Mouse (Mus musculus) myocyte (in vitro differentiated cells): Measurements from ENCODE around the gene Pde1c. TPM values are rescaled to one million over a fixed set of nuclear protein-coding genes. Genes with fewer than 3 reads are reported as not detected.

ENCODE experiments used
- H3K27me3 ChIP-seq: one replicate; pipeline ENCODE4 v1.6.1; 2011; ENCODE audit not compliant: control insufficient read depth, insufficient read depth, insufficient read length
- H3K36me3 ChIP-seq: one replicate; pipeline ENCODE4 v1.6.1; 2011; ENCODE audit not compliant: control insufficient read depth, insufficient read depth
- H3K4me2 ChIP-seq: one replicate; pipeline ENCODE4 v1.6.1; 2011; ENCODE audit warnings: low read depth, control low read depth
- H3K4me3 ChIP-seq: one replicate; pipeline ENCODE4 v1.5.1; 2011; ENCODE audit warnings: mild to moderate bottlenecking, control low read depth, moderate library complexity
- H3K79me2 ChIP-seq: one replicate; pipeline ENCODE4 v1.6.1; 2011; ENCODE audit not compliant: control insufficient read depth, insufficient read depth
- H3ac ChIP-seq: one replicate; pipeline ENCODE4 v1.6.1; 2011; ENCODE audit not compliant: control insufficient read depth, insufficient read length
- CEBPB ChIP-seq: IDR thresholded peaks from 2 replicates; pipeline ENCODE4 v1.6.1; 2011; ENCODE audit warnings: mild to moderate bottlenecking, moderate library complexity; ENCODE audit not compliant: poor library complexity, insufficient read depth, severe bottlenecking
- E2F4 ChIP-seq: IDR thresholded peaks from one replicate; pipeline ENCODE4 v1.6.1; 2011; ENCODE audit warnings: mild to moderate bottlenecking, control low read depth, moderate library complexity; ENCODE audit not compliant: insufficient read depth
- MAX ChIP-seq: IDR thresholded peaks from one replicate; pipeline ENCODE4 v1.6.1; 2011; ENCODE audit warnings: low read depth, mild to moderate bottlenecking, control low read depth
- MYOD1 ChIP-seq, 3 experiments: IDR thresholded peaks; one replicate each; pipeline ENCODE4 v1.6.1; 2011; ENCODE audit warnings: control low read depth in 2 of 3, low read depth in 2 of 3, mild to moderate bottlenecking in 2 of 3, moderate library complexity in 1 of 3; ENCODE audit not compliant: insufficient read length in 2 of 3, control insufficient read depth in 1 of 3
- MYOG ChIP-seq, 3 experiments: IDR thresholded peaks; one replicate each; pipeline ENCODE4 v1.6.1; 2011; ENCODE audit warnings: control low read depth in 2 of 3, low read depth in 2 of 3, mild to moderate bottlenecking in 2 of 3; ENCODE audit not compliant: insufficient read length in 2 of 3, control insufficient read depth in 1 of 3, insufficient read depth in 1 of 3
- POLR2A ChIP-seq: IDR thresholded peaks from one replicate; pipeline ENCODE4 v1.6.1; 2011; ENCODE audit warnings: low read depth, mild to moderate bottlenecking, control low read depth, moderate library complexity; ENCODE audit not compliant: insufficient read length
- POLR2AphosphoS2 ChIP-seq: IDR thresholded peaks from one replicate; pipeline ENCODE4 v1.6.1; 2011; ENCODE audit warnings: low read depth, control low read depth; ENCODE audit not compliant: insufficient read length
- REST ChIP-seq: IDR thresholded peaks from one replicate; pipeline ENCODE4 v1.6.1; 2011; ENCODE audit warnings: mild to moderate bottlenecking, control low read depth, moderate library complexity; ENCODE audit not compliant: insufficient read depth, insufficient read length
- SRF ChIP-seq: IDR thresholded peaks from one replicate; pipeline ENCODE4 v1.6.1; 2011; ENCODE audit warnings: low read depth; ENCODE audit not compliant: control insufficient read depth, insufficient read length
- TCF12 ChIP-seq: IDR thresholded peaks from one replicate; pipeline ENCODE4 v1.6.1; 2011; ENCODE audit warnings: mild to moderate bottlenecking, control low read depth; ENCODE audit not compliant: poor library complexity, insufficient read depth, severe bottlenecking
- TCF3 ChIP-seq: IDR thresholded peaks from one replicate; pipeline ENCODE4 v1.6.1; 2011; ENCODE audit warnings: low read depth, control low read depth; ENCODE audit not compliant: insufficient read length
- USF1 ChIP-seq: IDR thresholded peaks from one replicate; pipeline ENCODE4 v1.6.1; 2011; ENCODE audit warnings: low read depth, mild to moderate bottlenecking, control low read depth, moderate library complexity
- polyA plus RNA-seq: library from polyadenylated mRNA; unstranded; fragments of >200 nt; fragmentation: generic; extraction: Trizol; gene quantifications from one replicate; pipeline ENCODE4 v1.2.1, GENCODE M21; 2012; ENCODE audit warnings: missing spikeins

Gene Pde1c
- polyA plus RNA-seq, 1 experiment: 0.41 TPM

GRCm38 (mm10) chr6:56049104-56049503, 519.8 kb downstream of the Pde1c start:
- no peak overlapping the region for H3K4me3 ChIP-seq
- no peaks in the 10 kb centered on the region for H3K36me3 ChIP-seq
- no peaks in the 10 kb centered on the region for H3K79me2 ChIP-seq
- H3ac ChIP-seq: no peak overlapping the region
- no peaks in the 10 kb centered on the region for H3K27me3 ChIP-seq
- H3K4me2 ChIP-seq: no peak overlapping the region
- no peak for TF ChIP-seq POLR2AphosphoS2
- TF ChIP-seq CEBPB: no peak
- no peak for TF ChIP-seq MYOD1 (IDR thresholded peaks at IDR 0.05; ENCODE audit: control insufficient read depth in 1 of 3, insufficient read length in 2 of 3, low read depth in 2 of 3)
- TF ChIP-seq SRF: no peak
- TF ChIP-seq MYOG (IDR thresholded peaks at IDR 0.05; ENCODE audit: control insufficient read depth in 1 of 3, insufficient read depth in 1 of 3, insufficient read length in 2 of 3, low read depth in 2 of 3): no peak
- TF ChIP-seq TCF3: no peak
- TF ChIP-seq POLR2A: no peak
- TF ChIP-seq REST: no peak
- TF ChIP-seq MAX: no peak
- TF ChIP-seq USF1: no peak
- no peak for TF ChIP-seq E2F4
- TF ChIP-seq TCF12: no peak

DNA sequence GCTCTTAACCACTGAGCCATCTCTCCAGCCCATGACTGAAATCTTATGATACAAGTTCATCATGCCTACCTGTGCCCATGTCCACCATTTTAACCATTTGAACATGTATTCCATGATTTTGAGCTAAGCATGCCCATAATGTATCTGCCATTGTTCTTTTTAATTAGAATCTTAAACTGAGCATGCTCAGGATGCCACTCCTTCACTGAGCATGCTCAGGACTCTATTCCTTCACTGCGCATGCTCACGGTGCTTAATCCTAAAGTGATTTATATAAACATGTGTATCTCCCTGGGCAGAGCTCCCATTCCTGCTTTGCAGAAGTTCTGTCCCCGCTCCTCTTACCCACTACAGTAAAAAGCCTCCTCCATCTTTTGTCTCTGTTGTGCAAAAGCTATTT, 520.3 kb downstream of the Pde1c start:
- Histone ChIP-seq H3ac (no peak overlapping the region), H3K4me3 (no peak overlapping the region), H3K4me2 (no peak overlapping the region), H3K79me2 (no peaks in the 10 kb centered on the region), H3K27me3 (no peaks in the 10 kb centered on the region), H3K36me3 (no peaks in the 10 kb centered on the region)
- TF ChIP-seq MYOD1 (IDR thresholded peaks at IDR 0.05; ENCODE audit: control insufficient read depth in 1 of 3, insufficient read length in 2 of 3, low read depth in 2 of 3) (no peak), E2F4 (no peak), TCF12 (no peak), MYOG (IDR thresholded peaks at IDR 0.05; ENCODE audit: control insufficient read depth in 1 of 3, insufficient read depth in 1 of 3, insufficient read length in 2 of 3, low read depth in 2 of 3) (no peak), POLR2AphosphoS2 (no peak), USF1 (no peak), REST (no peak), POLR2A (no peak), SRF (no peak)

- Histone ChIP-seq H3K4me3 (no peak overlapping the region), H3K27me3 (no peaks in the 10 kb centered on the region), H3K36me3 (no peaks in the 10 kb centered on the region), H3ac (no peak overlapping the region), H3K79me2 (no peaks in the 10 kb centered on the region), H3K4me2 (no peak overlapping the region)
- TF ChIP-seq POLR2AphosphoS2 (no peak), MYOG (IDR thresholded peaks at IDR 0.05; ENCODE audit: control insufficient read depth in 1 of 3, insufficient read depth in 1 of 3, insufficient read length in 2 of 3, low read depth in 2 of 3) (no peak), REST (no peak), TCF3 (no peak), MAX (no peak), SRF (no peak), USF1 (no peak), TCF12 (no peak), MYOD1 (IDR thresholded peaks at IDR 0.05; ENCODE audit: control insufficient read depth in 1 of 3, insufficient read length in 2 of 3, low read depth in 2 of 3) (no peak)
Measured at GRCm38 (mm10) chr6:56044716-56045115, 524.2 kb downstream of the Pde1c start.

DNA sequence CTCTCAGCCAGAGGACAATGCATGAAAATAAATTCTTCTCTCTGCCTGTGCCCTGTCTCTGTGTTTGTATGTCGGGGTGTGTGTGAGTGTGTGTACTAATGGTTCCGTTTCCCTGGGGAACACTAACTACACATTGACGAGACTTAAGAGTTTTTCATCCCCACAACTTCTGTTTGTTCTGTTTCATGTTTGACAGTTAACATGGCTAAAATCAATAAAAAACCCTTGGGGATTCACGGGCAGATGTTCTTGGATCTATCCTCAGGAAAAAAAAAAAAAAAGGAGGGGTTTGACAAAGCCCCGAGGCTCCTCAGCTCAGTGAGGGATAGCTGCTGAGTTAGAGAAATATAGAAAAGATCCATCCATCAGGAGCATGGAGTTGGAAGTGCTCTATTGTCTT, 524.6 kb downstream of the Pde1c start:
- no peak for TF ChIP-seq MYOG (IDR thresholded peaks at IDR 0.05; ENCODE audit: control insufficient read depth in 1 of 3, insufficient read depth in 1 of 3, insufficient read length in 2 of 3, low read depth in 2 of 3)
- TF ChIP-seq SRF: no peak
- TF ChIP-seq MYOD1 (IDR thresholded peaks at IDR 0.05; ENCODE audit: control insufficient read depth in 1 of 3, insufficient read length in 2 of 3, low read depth in 2 of 3): no peak
- no peak for TF ChIP-seq POLR2A
- no peak for TF ChIP-seq TCF3
- TF ChIP-seq REST: no peak
- TF ChIP-seq MAX: no peak
- no peak for TF ChIP-seq CEBPB
- TF ChIP-seq TCF12: no peak
- TF ChIP-seq USF1: no peak
- TF ChIP-seq POLR2AphosphoS2: no peak
- no peak for TF ChIP-seq E2F4
- no peaks in the 10 kb centered on the region for H3K36me3 ChIP-seq
- H3K4me3 ChIP-seq: no peak overlapping the region
- H3K4me2 ChIP-seq: no peak overlapping the region
- H3K79me2 ChIP-seq: no peaks in the 10 kb centered on the region
- H3K27me3 ChIP-seq: no peaks in the 10 kb centered on the region
- no peak overlapping the region for H3ac ChIP-seq

- no peaks in the 10 kb centered on the region for H3K79me2 ChIP-seq
- no peak overlapping the region for H3ac ChIP-seq
- H3K4me3 ChIP-seq: no peak overlapping the region
- H3K27me3 ChIP-seq: no peaks in the 10 kb centered on the region
- TF ChIP-seq E2F4 (no peak), TCF12 (no peak), MYOD1 (IDR thresholded peaks at IDR 0.05; ENCODE audit: control insufficient read depth in 1 of 3, insufficient read length in 2 of 3, low read depth in 2 of 3) (no peak), SRF (no peak), POLR2AphosphoS2 (no peak), POLR2A (no peak), TCF3 (no peak), MYOG (IDR thresholded peaks at IDR 0.05; ENCODE audit: control insufficient read depth in 1 of 3, insufficient read depth in 1 of 3, insufficient read length in 2 of 3, low read depth in 2 of 3) (no peak), USF1 (no peak), CEBPB (no peak), REST (no peak), MAX (no peak)
- H3K4me2 ChIP-seq: no peak overlapping the region
- no peaks in the 10 kb centered on the region for H3K36me3 ChIP-seq
Measured at GRCm38 (mm10) chr6:56039476-56040055, 529.3 kb downstream of the Pde1c start.
